Mouse (Mus musculus) thymus, adult 2 months (tissue): Measurements from ENCODE around the gene Fam184a.

Experiments used
- CTCF ChIP-seq: fragments of 200-500 bp; IDR thresholded peaks from 2 replicates; pipeline ENCODE4 v1.5.1; 2012; ENCODE audit warnings: mild to moderate bottlenecking, control low read depth, low read length, moderate library complexity, borderline replicate concordance; ENCODE audit not compliant: control insufficient read depth, poor library complexity, insufficient read depth; ENCODE audit errors: extremely low read depth
- POLR2A ChIP-seq: fragments of 200-500 bp; IDR thresholded peaks from 2 replicates; pipeline ENCODE4 v1.6.1; 2012; ENCODE audit warnings: mild to moderate bottlenecking, low read length, control low read depth, moderate library complexity; ENCODE audit not compliant: control insufficient read depth, poor library complexity, insufficient read depth; ENCODE audit errors: extremely low read depth

DNA sequence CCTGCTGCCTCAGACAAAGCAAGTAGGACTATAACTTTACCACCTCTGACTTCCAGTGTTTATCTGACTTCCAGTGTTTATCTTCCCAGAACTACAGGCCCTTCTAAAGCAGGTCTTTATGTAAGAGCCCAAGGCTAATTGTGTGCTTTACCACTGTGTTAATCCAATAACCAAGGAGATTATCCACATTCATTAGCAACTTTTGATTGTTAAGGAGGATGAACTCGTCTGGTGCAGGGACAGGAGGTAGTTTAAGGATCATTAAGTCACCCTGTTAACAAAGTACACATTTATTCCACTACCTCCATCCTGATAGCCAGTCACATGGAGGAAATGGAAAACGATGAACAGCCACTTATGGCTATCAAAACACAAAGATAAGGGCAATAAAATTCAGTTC lies 25.6 kb downstream of the Fam184a start:
- no peak for TF ChIP-seq CTCF
- TF ChIP-seq POLR2A: no peak
